Mouse (Mus musculus) right cerebral cortex, postnatal 4 days (tissue): ENCODE results near the gene Megf11.

ENCODE experiments used
- DNase-seq: peaks from one replicate; pipeline ENCODE4 v3.0.0-alpha.2; 2022

The Megf11 gene

GRCm38 (mm10) chr9:64385511-64386465 is at the start of gene Megf11:
Gene Megf11 (plus strand): TSS chr9:64385626.
- peak; percentile 65 for DNase-seq

- no peak for DNase-seq
Measured at GRCm38 (mm10) chr9:64335825-64336224, 49.6 kb upstream of the Megf11 start.

GRCm38 (mm10) chr9:64339361-64339760 is 46.1 kb upstream of the Megf11 start:
- DNase-seq = no peak

- DNase-seq = peak; percentile 72
Measured at GRCm38 (mm10) chr9:64340351-64341253, 44.8 kb upstream of the Megf11 start.

- DNase-seq = no peak
Measured at GRCm38 (mm10) chr9:64341254-64341566, 44.2 kb upstream of the Megf11 start, which contains the start of gene Dis3l. Gene Dis3l (minus strand): TSS chr9:64341288.

GRCm38 (mm10) chr9:64341671-64342070 is 43.8 kb upstream of the Megf11 start:
- DNase-seq = no peak

GRCm38 (mm10) chr9:64343656-64344055 is 41.8 kb upstream of the Megf11 start:
- DNase-seq = no peak

- DNase-seq = no peak
Measured at GRCm38 (mm10) chr9:64345931-64346330, 39.5 kb upstream of the Megf11 start.

- DNase-seq = no peak
Measured at GRCm38 (mm10) chr9:64347377-64347776, 38.0 kb upstream of the Megf11 start.

GRCm38 (mm10) chr9:64349490-64349889 is 35.9 kb upstream of the Megf11 start:
- DNase-seq = no peak

GRCm38 (mm10) chr9:64351191-64351590 is 34.2 kb upstream of the Megf11 start:
- DNase-seq = no peak

- no peak for DNase-seq
Measured at GRCm38 (mm10) chr9:64355627-64356026, 29.8 kb upstream of the Megf11 start.

GRCm38 (mm10) chr9:64361231-64361950 is 24.0 kb upstream of the Megf11 start:
- no peak for DNase-seq

- DNase-seq = no peak
Measured at GRCm38 (mm10) chr9:64369871-64370270, 15.6 kb upstream of the Megf11 start.

GRCm38 (mm10) chr9:64371305-64371819 is 14.1 kb upstream of the Megf11 start:
- DNase-seq = no peak

GRCm38 (mm10) chr9:64376380-64376779 is 9.0 kb upstream of the Megf11 start:
- no peak for DNase-seq

GRCm38 (mm10) chr9:64383021-64383788 is 2.2 kb upstream of the Megf11 start:
- DNase-seq = no peak

GRCm38 (mm10) chr9:64386466-64387211 is 1.2 kb downstream of the Megf11 start:
- no peak for DNase-seq

GRCm38 (mm10) chr9:64389576-64390292 is 4.3 kb downstream of the Megf11 start:
- no peak for DNase-seq

- peak; percentile 72 for DNase-seq
Measured at GRCm38 (mm10) chr9:64393914-64394596, 8.6 kb downstream of the Megf11 start.
